Mouse (Mus musculus) intestine, embryonic 16.5 days (tissue): ENCODE measurements around the gene Apex1. TPM values are rescaled to one million over a fixed set of nuclear protein-coding genes. Genes with fewer than 3 reads are reported as not detected.
"Not testable (repeated sequence)": the region's sequence is repeated elsewhere in the genome, so short reads cannot be mapped to it uniquely, and the experiment has no call there.

ENCODE experiments used
- ATAC-seq: fragments of 200-750 bp; cut with Nextera tagmentation; 2 replicates; pipeline ENCODE4 v1.8.0; 2017; ENCODE audit warnings: moderate TSS enrichment, moderate library complexity
- H3K27ac ChIP-seq: fragments of 300-500 bp; sonication (generic); 2 replicates; pipeline ENCODE4 v1.5.1; 2014; ENCODE audit warnings: mild to moderate bottlenecking, low read length
- H3K27me3 ChIP-seq: fragments of 300-500 bp; sonication (generic); replicated peaks from 2 replicates; pipeline ENCODE4 v1.6.1; 2014; ENCODE audit warnings: low read length, control low read depth, mixed read lengths; ENCODE audit not compliant: control insufficient read depth, insufficient read depth
- H3K36me3 ChIP-seq: fragments of 300-500 bp; sonication (generic); 2 replicates; pipeline ENCODE4 v1.6.1; 2014; ENCODE audit warnings: low read length, control low read depth; ENCODE audit not compliant: control insufficient read depth, insufficient read depth
- H3K4me1 ChIP-seq: fragments of 300-500 bp; sonication (generic); 2 replicates; pipeline ENCODE4 v1.6.1; 2014; ENCODE audit warnings: low read length, control low read depth, mixed read lengths; ENCODE audit not compliant: control insufficient read depth, insufficient read depth
- H3K4me2 ChIP-seq: fragments of 300-500 bp; sonication (generic); 2 replicates; pipeline ENCODE4 v1.6.1; 2014; ENCODE audit warnings: low read depth, low read length, control low read depth
- H3K4me3 ChIP-seq: fragments of 300-500 bp; sonication (generic); 2 replicates; pipeline ENCODE4 v1.5.1; 2014; ENCODE audit warnings: mild to moderate bottlenecking, low read length
- H3K9ac ChIP-seq: fragments of 300-500 bp; sonication (generic); 2 replicates; pipeline ENCODE4 v1.6.1; 2014; ENCODE audit warnings: low read depth, low read length
- H3K9me3 ChIP-seq: fragments of 300-500 bp; sonication (generic); 2 replicates; pipeline ENCODE4 v1.6.1; 2016; ENCODE audit warnings: low read length, control low read depth; ENCODE audit not compliant: control insufficient read depth
- WGBS: fragments of 180-500 bp; shearing (Covaris S2); extraction: QIAGEN DNeasy Blood & Tissue Kit; methylation state at CpG from one replicate; pipeline ENCODE4 v1.1.7; 2014; 5-methylcytosine and 5-hydroxymethylcytosine counted together
- polyA plus RNA-seq: library from polyadenylated mRNA; unstranded; fragments of >200 nt; fragmentation: Nextera tagmentation; extraction: Ambion mirVana; gene quantifications from 2 replicates; pipeline ENCODE4 v1.2.1, GENCODE M21; 2015

Gene Apex1
- polyA plus RNA-seq, 1 experiment from 2014 or later = 232 TPM

GRCm38 (mm10) chr14:50938119-50938908, 13.5 kb downstream of the Apex1 start:
- Histone ChIP-seq H3K4me2 (no peak overlapping the region), H3K4me3 (no peak overlapping the region), H3K36me3 (no peaks in the 10 kb centered on the region), H3K27ac (no peak overlapping the region), H3K9ac (no peak overlapping the region), H3K4me1 (no peaks in the 10 kb centered on the region), H3K9me3 (no peaks in the 10 kb centered on the region), H3K27me3 (no peaks in the 10 kb centered on the region)
- WGBS = 93% methylated on average over 3 of the region's 3 CpGs
- ATAC-seq = no peak

- Histone ChIP-seq H3K36me3 (no peaks in the 10 kb centered on the region), H3K4me2 (no peak overlapping the region), H3K9ac (no peak overlapping the region), H3K4me1 (no peaks in the 10 kb centered on the region), H3K27me3 (no peaks in the 10 kb centered on the region), H3K4me3 (no peak overlapping the region), H3K27ac (no peak overlapping the region), H3K9me3 (no peaks in the 10 kb centered on the region)
- 37% methylated on average over 2 of the region's 2 CpGs for WGBS
- ATAC-seq = no peak
Observed at GRCm38 (mm10) chr14:50938940-50939339, 14.2 kb downstream of the Apex1 start.

- peak within 1 kb of the TSS; percentile 94 for H3K27ac ChIP-seq
- H3K9me3 ChIP-seq = no peaks in the 10 kb centered on the region
- H3K4me2 ChIP-seq = peak within 1 kb of the TSS; percentile 62
- H3K4me1 ChIP-seq = no peaks in the 10 kb centered on the region
- peak within 1 kb of the TSS; percentile 59 for H3K4me3 ChIP-seq
- peak within 1 kb of the TSS; percentile 71 for H3K9ac ChIP-seq
- H3K27me3 ChIP-seq = no peaks in the 10 kb centered on the region
- H3K36me3 ChIP-seq = no peaks in the 10 kb centered on the region
- peak; percentile 99 for ATAC-seq
- 15% methylated on average over 31 of the region's 31 CpGs for WGBS
Observed at GRCm38 (mm10) chr14:50943932-50944667, 19.3 kb downstream of the Apex1 start, which contains the start of gene Gm49342. Gene Gm49342 (plus strand): TSS chr14:50944517.

- not testable (repeated sequence) for H3K27me3 ChIP-seq, H3K4me1 ChIP-seq, H3K36me3 ChIP-seq, H3K9me3 ChIP-seq
- Histone ChIP-seq H3K4me3 (peak overlapping the region; percentile 59), H3K9ac (peak overlapping the region; percentile 71), H3K4me2 (peak overlapping the region; percentile 62), H3K27ac (peak overlapping the region; percentile 94)
- under 1% methylated on average over 14 of the region's 15 CpGs for WGBS
- peak; percentile 96 for ATAC-seq
Observed at GRCm38 (mm10) chr14:50944668-50945033, 19.9 kb downstream of the Apex1 start.

- H3K4me2 ChIP-seq = peak overlapping the region; percentile 62
- H3K9ac ChIP-seq = peak overlapping the region; percentile 71
- peak overlapping the region; percentile 94 for H3K27ac ChIP-seq
- not testable (repeated sequence) for H3K27me3 ChIP-seq, ATAC-seq, H3K9me3 ChIP-seq, H3K4me1 ChIP-seq, H3K36me3 ChIP-seq
- WGBS = 12% methylated on average over 6 of the region's 6 CpGs
- peak overlapping the region; percentile 59 for H3K4me3 ChIP-seq
Observed at GRCm38 (mm10) chr14:50945081-50945480, 20.3 kb downstream of the Apex1 start.

GRCm38 (mm10) chr14:50945526-50945925, 20.8 kb downstream of the Apex1 start:
- Histone ChIP-seq H3K9ac (peak overlapping the region; percentile 71), H3K4me3 (peak overlapping the region; percentile 59), H3K4me2 (peak overlapping the region; percentile 62), H3K27ac (peak overlapping the region; percentile 94)
- 24% methylated on average over 3 of the region's 3 CpGs for WGBS
- H3K9me3 ChIP-seq, H3K36me3 ChIP-seq, H3K27me3 ChIP-seq, ATAC-seq, H3K4me1 ChIP-seq: not testable (repeated sequence)

GRCm38 (mm10) chr14:50955487-50955886, 30.7 kb downstream of the Apex1 start:
- Histone ChIP-seq H3K4me3 (no peak overlapping the region), H3K4me2 (no peak overlapping the region), H3K9me3 (no peaks in the 10 kb centered on the region), H3K9ac (no peak overlapping the region), H3K27ac (no peak overlapping the region), H3K36me3 (no peaks in the 10 kb centered on the region), H3K4me1 (no peaks in the 10 kb centered on the region), H3K27me3 (no peaks in the 10 kb centered on the region)
- 87% methylated on average over 10 of the region's 10 CpGs for WGBS
- no peak for ATAC-seq

GRCm38 (mm10) chr14:50955942-50956508, 31.3 kb downstream of the Apex1 start, which contains the start of gene Pnp2:
Gene Pnp2 (plus strand): TSS chr14:50955992.
- Histone ChIP-seq H3K4me2 (peak within 1 kb of the TSS; percentile 38; the same call in 1 of the 2 replicates), H3K4me3 (peak within 1 kb of the TSS; percentile 14), H3K9ac (0 out of 2 replicates have a peak within 1 kb of the TSS, but pooled peaks have one; percentile 14)
- 9% methylated on average over 19 of the region's 19 CpGs for WGBS
- not testable (repeated sequence) for H3K27ac ChIP-seq, H3K36me3 ChIP-seq, H3K4me1 ChIP-seq, H3K9me3 ChIP-seq, H3K27me3 ChIP-seq
- ATAC-seq = peak; percentile 82

GRCm38 (mm10) chr14:50956724-50957123, 32.0 kb downstream of the Apex1 start:
- H3K4me2 ChIP-seq = 0 out of 2 replicates have a peak overlapping the region, but pooled peaks have one; percentile 38
- H3K27me3 ChIP-seq, H3K36me3 ChIP-seq, H3K4me3 ChIP-seq, H3K9me3 ChIP-seq, H3K9ac ChIP-seq, H3K27ac ChIP-seq, H3K4me1 ChIP-seq: not testable (repeated sequence)
- 76% methylated on average over 6 of the region's 6 CpGs for WGBS
- ATAC-seq = peak; percentile 22; the same call in 1 of the 2 replicates
